Mouse (Mus musculus) hindbrain, postnatal 0 days (tissue): ENCODE results near the gene Iars2. TPM values are rescaled to one million over a fixed set of nuclear protein-coding genes. Genes with fewer than 3 reads are reported as not detected.
"Not testable (repeated sequence)": the region's sequence is repeated elsewhere in the genome, so short reads cannot be mapped to it uniquely, and the experiment has no call there.

Experiments
- ATAC-seq: fragments of 200-750 bp; cut with Nextera tagmentation; 2 replicates; pipeline ENCODE4 v1.8.0; 2017; ENCODE audit warnings: mild to moderate bottlenecking, moderate TSS enrichment, moderate library complexity
- DNase-seq: peaks from one replicate; pipeline ENCODE4 v3.0.0-alpha.2; 2015; ENCODE audit warnings: low spot score
- H3K27ac ChIP-seq: fragments of 300-500 bp; sonication (generic); 2 replicates; pipeline ENCODE4 v1.5.1; 2014; ENCODE audit warnings: mild to moderate bottlenecking
- H3K27me3 ChIP-seq: fragments of 300-500 bp; sonication (generic); 2 replicates; pipeline ENCODE4 v1.6.1; 2014; ENCODE audit warnings: low read length, mixed read lengths; ENCODE audit not compliant: insufficient read depth
- H3K36me3 ChIP-seq: fragments of 300-500 bp; sonication (generic); 2 replicates; pipeline ENCODE4 v1.6.1; 2014; ENCODE audit warnings: low read length, mixed read lengths; ENCODE audit not compliant: insufficient read depth
- H3K4me1 ChIP-seq: fragments of 300-500 bp; sonication (generic); 2 replicates; pipeline ENCODE4 v1.6.1; 2014; ENCODE audit warnings: antibody characterized with exemption, low read length, mixed read lengths; ENCODE audit not compliant: insufficient read depth
- H3K4me2 ChIP-seq: fragments of 300-500 bp; sonication (generic); 2 replicates; pipeline ENCODE4 v1.6.1; 2014; ENCODE audit warnings: low read depth, mild to moderate bottlenecking, low read length, moderate library complexity, mixed read lengths
- H3K4me3 ChIP-seq: fragments of 300-500 bp; sonication (generic); 2 replicates; pipeline ENCODE4 v1.5.1; 2014; ENCODE audit warnings: low read length
- H3K9ac ChIP-seq: fragments of 300-500 bp; sonication (generic); replicated peaks from 2 replicates; pipeline ENCODE4 v1.6.1; 2014; ENCODE audit warnings: mild to moderate bottlenecking, low read length, moderate library complexity, mixed read lengths
- H3K9me3 ChIP-seq: fragments of 300-500 bp; sonication (generic); 2 replicates; pipeline ENCODE4 v1.6.1; 2016; ENCODE audit warnings: low read length, mixed read lengths
- CTCF ChIP-seq: IDR thresholded peaks from 2 replicates; pipeline ENCODE4 v1.5.1; 2016; ENCODE audit warnings: antibody characterized with exemption, control low read depth, low read depth
- WGBS: fragments of 180-500 bp; shearing (Covaris S2); extraction: QIAGEN DNeasy Blood & Tissue Kit; methylation state at CpG from one replicate; pipeline ENCODE4 v1.1.7; 2014; 5-methylcytosine and 5-hydroxymethylcytosine counted together
- polyA plus RNA-seq: library from polyadenylated mRNA; unstranded; fragments of >200 nt; fragmentation: Nextera tagmentation; extraction: Ambion mirVana; gene quantifications from 2 replicates; pipeline ENCODE4 v1.2.1, GENCODE M21; 2015
- total RNA-seq: library from RNA; depleted of rRNA; stranded (reverse); fragments of >200 nt; gene quantifications from 2 replicates; pipeline ENCODE4 v1.2.3, GENCODE M21; 2014

The Iars2 gene
- total and polyA plus RNA-seq, 2 experiments from 2014 or later: 18.8 to 39.0 TPM

DNA sequence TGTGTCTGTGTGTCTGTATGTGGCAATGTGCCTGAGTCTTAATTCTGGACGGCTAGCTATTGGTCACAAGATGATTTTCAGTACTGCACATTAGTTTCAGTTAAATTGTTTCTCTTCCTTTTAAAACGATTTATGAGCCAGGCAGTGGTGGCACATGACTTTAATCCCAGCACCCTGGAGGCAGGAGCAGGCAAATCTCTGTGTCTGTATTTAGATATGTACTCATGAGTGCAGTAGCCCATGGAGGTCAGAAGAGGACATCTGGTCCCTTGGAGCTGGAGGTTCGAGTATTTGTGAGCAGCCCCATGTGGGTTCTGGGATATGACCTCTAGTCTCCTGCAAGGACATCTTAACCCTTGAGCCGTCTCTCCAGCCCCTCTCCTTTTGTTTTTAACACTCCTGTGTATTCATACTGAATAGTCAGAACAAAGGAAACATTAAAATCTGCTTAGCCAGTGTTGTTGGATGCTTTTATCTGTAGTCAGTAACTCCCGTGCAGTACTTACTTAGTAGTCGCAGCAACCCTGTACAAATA, 6.1 kb upstream of the Iars2 start:
- no peak for ATAC-seq
- Histone ChIP-seq H3K4me2 (no peak overlapping the region), H3K36me3 (0 out of 2 replicates have a peak, but pooled peaks cover 6% of the 10 kb centered on the region), H3K27me3 (no peaks in the 10 kb centered on the region), H3K4me1 (no peaks in the 10 kb centered on the region; the same call in 1 of the 2 replicates), H3K27ac (no peak overlapping the region), H3K9ac (no peak overlapping the region), H3K9me3 (no peaks in the 10 kb centered on the region), H3K4me3 (no peak overlapping the region)
- TF ChIP-seq CTCF: no peak
- no peak for DNase-seq
- 66% methylated on average over 6 of the region's 6 CpGs for WGBS

DNA sequence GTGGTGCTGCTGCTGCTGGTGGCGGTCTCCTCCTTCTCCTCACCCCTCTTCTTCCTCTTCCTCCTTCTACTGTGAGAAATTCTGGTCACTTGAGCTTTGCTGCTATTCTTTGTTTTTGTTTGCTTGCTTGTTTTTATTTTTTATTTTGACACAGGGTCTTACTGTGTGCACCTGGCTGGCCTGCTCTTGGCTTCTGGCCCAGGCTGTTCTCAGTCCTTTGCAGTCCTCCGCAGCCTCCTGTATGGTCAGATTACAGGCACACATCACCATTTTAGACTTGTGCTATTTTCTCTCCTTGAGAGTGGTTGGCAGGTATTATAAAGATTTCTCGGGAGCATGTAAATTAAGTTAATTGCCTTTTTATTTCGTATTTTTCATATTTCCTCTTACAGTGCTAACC, 4.9 kb upstream of the Iars2 start:
- no peak overlapping the region for H3K9ac ChIP-seq
- H3K36me3 ChIP-seq: no peaks in the 10 kb centered on the region
- H3K4me3 ChIP-seq: no peak overlapping the region
- peaks cover 5% of the 10 kb centered on the region; the same call in 1 of the 2 replicates for H3K4me1 ChIP-seq
- no peak for ATAC-seq
- DNase-seq: no peak
- no peak overlapping the region for H3K4me2 ChIP-seq
- 80% methylated on average over 4 of the region's 4 CpGs for WGBS
- no peak for TF ChIP-seq CTCF
- H3K27me3 ChIP-seq: no peaks in the 10 kb centered on the region
- H3K9me3 ChIP-seq: no peaks in the 10 kb centered on the region
- no peak overlapping the region for H3K27ac ChIP-seq

DNA sequence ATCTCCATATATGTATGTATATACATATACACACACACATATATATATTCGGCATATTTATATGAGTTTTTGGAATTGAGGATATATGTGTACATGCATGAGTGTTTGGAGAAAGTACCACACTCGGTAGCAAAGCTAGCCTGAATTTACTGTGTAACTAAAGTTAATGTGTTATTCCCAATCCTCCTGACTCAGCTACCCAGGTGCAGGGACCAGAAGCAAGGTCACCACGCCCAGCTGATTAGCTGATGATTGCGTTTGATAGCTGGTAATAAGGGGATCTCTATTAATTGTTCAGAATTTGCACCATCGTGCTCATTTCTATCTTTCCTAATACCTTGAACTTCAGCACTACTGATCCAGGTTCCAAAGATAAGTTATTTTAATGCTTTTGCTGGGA, 4.5 kb upstream of the Iars2 start:
- DNase-seq (no peak), ATAC-seq (no peak)
- no peaks in the 10 kb centered on the region for H3K36me3 ChIP-seq
- no peak overlapping the region for H3K4me2 ChIP-seq
- H3K9ac ChIP-seq: no peak overlapping the region
- H3K4me3 ChIP-seq: no peak overlapping the region
- WGBS: 90% methylated on average over 5 of the region's 5 CpGs
- H3K9me3 ChIP-seq: no peaks in the 10 kb centered on the region
- peaks cover 5% of the 10 kb centered on the region; the same call in 1 of the 2 replicates for H3K4me1 ChIP-seq
- H3K27me3 ChIP-seq: no peaks in the 10 kb centered on the region
- H3K27ac ChIP-seq: no peak overlapping the region
- no peak for TF ChIP-seq CTCF

DNA sequence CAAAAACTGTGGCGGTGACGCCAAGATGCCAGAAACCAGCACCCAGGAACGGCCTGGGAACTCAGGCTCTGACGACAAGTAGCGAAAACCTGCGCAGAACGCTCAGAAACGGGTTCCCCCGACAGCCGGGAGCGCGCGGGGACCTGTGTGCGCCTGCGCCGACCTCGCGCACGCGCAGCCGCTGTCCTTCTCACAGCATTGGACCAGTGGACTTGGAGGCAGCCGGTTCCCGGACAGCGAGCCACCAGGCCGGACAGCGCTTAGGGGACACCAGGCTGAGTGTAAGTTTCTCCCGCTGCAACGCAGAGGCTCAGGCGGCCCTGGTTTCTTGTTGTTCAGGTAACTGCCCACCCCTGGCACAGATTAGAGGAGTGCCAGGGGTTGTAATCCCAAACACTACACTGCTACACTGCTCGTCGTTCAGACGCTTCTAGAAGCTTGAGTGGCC, 2.8 kb upstream of the Iars2 start, which contains the start of gene Bpnt1:
Bpnt1 (plus strand) TSS at position 167 of the 448 bp plus-strand sequence.
- H3K4me2 ChIP-seq: peak within 1 kb of the TSS; percentile 75
- peak within 1 kb of the TSS; percentile 69 for H3K4me3 ChIP-seq
- peaks cover 5% of the 10 kb centered on the region; the same call in 1 of the 2 replicates for H3K4me1 ChIP-seq
- TF ChIP-seq CTCF: no peak
- DNase-seq (peak; percentile 97), ATAC-seq (peak; percentile 91)
- H3K9me3 ChIP-seq: no peaks in the 10 kb centered on the region
- H3K27me3 ChIP-seq: no peaks in the 10 kb centered on the region
- 0 out of 2 replicates have a peak, but pooled peaks cover 1% of the 10 kb centered on the region for H3K36me3 ChIP-seq
- WGBS: under 1% methylated on average over 32 of the region's 32 CpGs
- H3K9ac ChIP-seq: peak within 1 kb of the TSS; percentile 66
- peak within 1 kb of the TSS; percentile 82 for H3K27ac ChIP-seq

DNA sequence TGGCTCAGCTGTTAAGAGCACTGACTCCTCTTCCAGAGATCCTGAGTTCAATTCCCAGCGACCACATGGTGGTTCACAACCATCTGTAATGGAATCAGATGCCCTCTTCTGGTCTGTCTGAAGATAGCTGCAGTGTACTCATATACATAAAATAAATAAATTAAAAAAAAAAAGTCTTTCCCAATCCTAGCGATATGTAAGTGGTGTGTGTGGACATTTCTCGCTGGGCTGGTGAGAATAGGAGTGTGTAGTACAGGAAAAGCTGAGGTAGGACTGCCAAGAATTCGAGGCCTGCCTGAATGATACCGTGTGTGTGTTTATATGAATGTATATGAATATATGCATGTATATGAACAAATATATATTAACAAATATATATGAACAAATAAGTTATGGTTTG, 2.2 kb upstream of the Iars2 start:
- Histone ChIP-seq H3K4me2 (peak overlapping the region; percentile 75), H3K9me3 (no peaks in the 10 kb centered on the region), H3K4me3 (peak overlapping the region; percentile 69), H3K36me3 (peaks cover 6% of the 10 kb centered on the region; the same call in 1 of the 2 replicates), H3K27ac (no peak overlapping the region), H3K27me3 (no peaks in the 10 kb centered on the region), H3K9ac (peak overlapping the region; percentile 66; the same call in 1 of the 2 replicates), H3K4me1 (peaks cover 5% of the 10 kb centered on the region; the same call in 1 of the 2 replicates)
- WGBS: 47% methylated on average over 5 of the region's 5 CpGs
- DNase-seq: no peak
- ATAC-seq: no peak
- 0 out of 2 replicates have a peak, but pooled peaks have one; percentile 2 for TF ChIP-seq CTCF

DNA sequence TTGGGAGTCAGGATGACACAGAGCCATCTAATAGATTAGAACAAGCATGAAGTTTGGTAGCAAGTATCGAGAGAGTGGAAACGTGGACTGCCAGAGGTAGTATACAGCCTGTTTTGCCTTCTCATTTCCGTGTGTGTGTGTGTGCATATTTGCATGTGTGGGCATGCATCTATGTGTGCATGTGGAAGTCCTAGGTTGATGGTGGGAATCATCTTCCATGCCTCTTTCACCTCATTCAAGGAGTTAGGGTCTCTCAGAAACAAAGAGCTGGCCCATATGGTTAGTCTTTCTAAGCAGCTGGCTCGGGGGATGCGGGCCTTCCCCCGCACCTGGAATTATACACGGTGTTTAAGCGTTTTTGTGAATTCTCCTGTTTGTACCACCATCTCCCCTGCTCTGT, 655 bp upstream of the Iars2 start:
- H3K27ac ChIP-seq: no peak overlapping the region
- no peak for ATAC-seq
- peak overlapping the region; percentile 84 for H3K4me3 ChIP-seq
- H3K9ac ChIP-seq: no peak overlapping the region; the same call in 1 of the 2 replicates
- 89% methylated on average over 8 of the region's 8 CpGs for WGBS
- H3K36me3 ChIP-seq: peaks cover 15% of the 10 kb centered on the region; the same call in 1 of the 2 replicates
- no peak for TF ChIP-seq CTCF
- no peaks in the 10 kb centered on the region for H3K27me3 ChIP-seq
- no peaks in the 10 kb centered on the region for H3K9me3 ChIP-seq
- peaks cover 5% of the 10 kb centered on the region; the same call in 1 of the 2 replicates for H3K4me1 ChIP-seq
- H3K4me2 ChIP-seq: peak overlapping the region; percentile 83
- DNase-seq: no peak

DNA sequence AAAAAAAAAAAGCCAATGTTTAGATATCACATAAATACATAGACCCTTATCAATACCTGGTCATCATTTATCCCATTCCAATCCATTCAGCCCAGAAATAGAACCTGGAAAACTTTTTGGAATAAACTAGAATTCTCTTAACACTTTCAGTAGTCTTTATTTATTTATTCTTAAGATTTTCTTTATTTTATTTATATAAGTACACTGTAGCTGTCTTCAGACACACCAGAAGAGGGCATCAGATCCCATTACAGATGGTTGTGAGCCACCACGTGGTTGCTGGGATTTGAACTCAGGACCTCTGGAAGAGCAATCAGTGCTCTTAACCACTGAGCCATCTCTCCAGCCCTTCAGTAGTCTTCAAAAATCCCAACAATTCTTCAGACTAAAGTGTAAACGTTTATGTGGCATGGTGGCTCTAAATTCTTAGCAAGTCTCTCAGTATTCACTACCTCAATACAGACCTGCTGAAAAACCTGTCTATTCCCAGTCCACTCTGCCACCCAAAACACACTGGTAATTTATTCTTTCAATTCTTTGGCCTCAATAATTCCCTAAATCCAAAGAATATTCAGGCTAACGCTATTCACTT, 1.3 kb downstream of the Iars2 start:
- not testable (repeated sequence) for H3K27ac ChIP-seq, DNase-seq, H3K9me3 ChIP-seq, H3K27me3 ChIP-seq, H3K4me1 ChIP-seq, H3K9ac ChIP-seq, ATAC-seq
- peaks cover 32% of the 10 kb centered on the region for H3K36me3 ChIP-seq
- 57% methylated on average over 3 of the region's 3 CpGs for WGBS
- peak overlapping the region; percentile 84; the same call in 1 of the 2 replicates for H3K4me3 ChIP-seq
- H3K4me2 ChIP-seq: peak overlapping the region; percentile 83
